Mouse (Mus musculus): ENCODE results near the gene Aqp2. TPM values are rescaled to one million over a fixed set of nuclear protein-coding genes. Genes with fewer than 3 reads are reported as not detected.
A peak's percentile ranks its signal among the peaks of the same experiment; 100 is the strongest.

Gene Aqp2
- polyA plus RNA-seq, 1 experiment from 2014 or later, result not detected

DNA sequence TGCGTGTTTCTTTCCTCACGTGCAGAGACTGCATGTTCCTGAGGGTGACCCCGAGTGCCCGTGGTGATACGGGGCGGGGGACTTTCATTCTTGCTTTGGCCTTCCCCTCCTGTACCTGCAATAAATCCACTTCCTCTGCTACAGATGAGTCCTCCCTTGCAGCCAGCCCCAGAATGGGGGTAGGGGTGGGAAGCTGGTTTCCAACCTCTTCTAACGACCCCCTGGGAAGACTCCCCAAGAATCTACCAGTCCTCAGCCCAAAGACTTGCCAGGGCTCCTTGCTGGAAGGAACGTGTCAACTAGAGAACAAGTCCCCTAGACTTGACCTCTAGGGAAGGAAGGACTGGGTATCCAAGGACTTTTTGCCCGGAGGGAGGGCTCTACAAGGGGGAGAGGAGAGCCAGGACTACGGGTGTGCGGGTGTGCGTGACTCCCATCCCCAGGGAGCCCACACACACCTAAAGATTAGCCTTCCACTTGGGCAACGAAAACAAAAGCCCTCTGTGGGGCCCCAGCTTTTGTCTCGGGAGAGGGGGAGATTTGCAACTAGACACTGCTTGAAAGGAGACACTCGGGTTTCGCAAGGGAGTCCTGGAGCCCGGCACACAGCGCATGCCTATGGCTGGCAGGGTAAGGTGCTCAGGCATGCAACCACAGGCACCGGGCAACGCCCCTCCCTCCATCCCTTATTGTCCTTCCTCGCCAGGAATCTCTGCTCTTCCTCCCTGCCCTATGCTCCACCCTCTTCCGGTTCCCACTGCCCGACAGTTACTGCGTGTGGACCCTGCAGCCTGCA lies 5.8 kb downstream of the Aqp2 start:
- peaks cover 95% of the 10 kb centered on the region for H3K27me3 ChIP-seq (replicated peaks; ENCODE audit: control insufficient read depth, insufficient read depth, low read length)
- peak overlapping the region; percentile 53 for H3K4me2 ChIP-seq
- ATAC-seq (replicated peaks; ENCODE audit: low FRiP score), result no peak
- peaks cover 5% of the 10 kb centered on the region; the same call in 1 of the 2 replicates for H3K4me1 ChIP-seq (replicated peaks; ENCODE audit: control insufficient read depth, insufficient read depth, low read length)
- DNase-seq (ENCODE audit: low spot score), result no peak
- H3K9ac ChIP-seq (ENCODE audit: low read depth, low read length), result no peak overlapping the region
- 0 out of 2 replicates have a peak overlapping the region, but pooled peaks have one; percentile 17 for H3K4me3 ChIP-seq (ENCODE audit: low read depth, low read length)
- WGBS, result 3% methylated on average over 24 of the region's 24 CpGs
- H3K36me3 ChIP-seq (ENCODE audit: control insufficient read depth, insufficient read depth, low read length), result no peaks in the 10 kb centered on the region
- H3K9me3 ChIP-seq (ENCODE audit: control insufficient read depth, low read length), result no peaks in the 10 kb centered on the region
- H3K27ac ChIP-seq (ENCODE audit: low read depth, low read length), result no peak overlapping the region

GRCm38 (mm10) chr15:99585741-99586140 lies 6.9 kb downstream of the Aqp2 start:
- 47% methylated on average over 6 of the region's 6 CpGs for WGBS
- ATAC-seq (replicated peaks; ENCODE audit: low FRiP score), result no peak
- H3K27me3 ChIP-seq (replicated peaks; ENCODE audit: control insufficient read depth, insufficient read depth, low read length), result peaks cover 97% of the 10 kb centered on the region
- no peak for DNase-seq (ENCODE audit: low spot score)
- H3K9me3 ChIP-seq (ENCODE audit: control insufficient read depth, low read length), result no peaks in the 10 kb centered on the region
- no peak overlapping the region for H3K4me2 ChIP-seq
- H3K9ac ChIP-seq (ENCODE audit: low read depth, low read length), result no peak overlapping the region
- H3K4me1 ChIP-seq (replicated peaks; ENCODE audit: control insufficient read depth, insufficient read depth, low read length), result peaks cover 5% of the 10 kb centered on the region
- no peak overlapping the region for H3K27ac ChIP-seq (ENCODE audit: low read depth, low read length)
- H3K4me3 ChIP-seq (ENCODE audit: low read depth, low read length), result no peak overlapping the region
- no peaks in the 10 kb centered on the region for H3K36me3 ChIP-seq (ENCODE audit: control insufficient read depth, insufficient read depth, low read length)

GRCm38 (mm10) chr15:99586525-99586924 lies 7.7 kb downstream of the Aqp2 start:
- Histone ChIP-seq H3K4me2 (no peak overlapping the region), H3K36me3 (ENCODE audit: control insufficient read depth, insufficient read depth, low read length) (no peaks in the 10 kb centered on the region), H3K4me3 (ENCODE audit: low read depth, low read length) (no peak overlapping the region), H3K4me1 (replicated peaks; ENCODE audit: control insufficient read depth, insufficient read depth, low read length) (peaks cover 5% of the 10 kb centered on the region), H3K27me3 (replicated peaks; ENCODE audit: control insufficient read depth, insufficient read depth, low read length) (peaks cover 97% of the 10 kb centered on the region), H3K27ac (ENCODE audit: low read depth, low read length) (no peak overlapping the region), H3K9ac (ENCODE audit: low read depth, low read length) (no peak overlapping the region), H3K9me3 (ENCODE audit: control insufficient read depth, low read length) (no peaks in the 10 kb centered on the region)
- no peak for ATAC-seq (replicated peaks; ENCODE audit: low FRiP score)
- DNase-seq (ENCODE audit: low spot score), result no peak
- WGBS, result 80% methylated on average over 3 of the region's 3 CpGs

DNA sequence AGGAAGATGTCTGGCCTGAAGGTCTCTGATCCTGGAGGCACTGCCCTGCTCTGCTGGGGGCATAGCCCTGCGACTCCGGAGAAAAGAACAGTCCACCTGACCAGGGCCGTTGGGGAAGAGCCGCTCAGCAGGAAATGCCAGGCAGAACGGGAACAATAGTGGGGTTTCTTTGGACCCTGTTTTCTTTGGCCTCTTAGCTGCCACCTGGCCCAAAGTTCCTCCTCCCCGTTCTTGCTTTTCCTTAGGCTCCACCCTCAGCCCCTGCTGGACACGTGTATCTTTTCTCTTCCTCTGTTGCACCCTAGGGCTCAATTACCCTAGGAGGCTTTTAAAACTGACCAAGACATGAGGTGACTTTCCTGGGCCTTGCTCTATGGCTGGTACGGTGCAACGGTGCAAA lies 10.4 kb downstream of the Aqp2 start:
- no peaks in the 10 kb centered on the region; the same call in 1 of the 2 replicates for H3K4me1 ChIP-seq (replicated peaks; ENCODE audit: control insufficient read depth, insufficient read depth, low read length)
- no peaks in the 10 kb centered on the region for H3K9me3 ChIP-seq (ENCODE audit: control insufficient read depth, low read length)
- H3K4me3 ChIP-seq (ENCODE audit: low read depth, low read length), result no peak overlapping the region
- H3K4me2 ChIP-seq, result no peak overlapping the region
- H3K36me3 ChIP-seq (ENCODE audit: control insufficient read depth, insufficient read depth, low read length), result no peaks in the 10 kb centered on the region
- H3K27me3 ChIP-seq (replicated peaks; ENCODE audit: control insufficient read depth, insufficient read depth, low read length), result peaks cover 100% of the 10 kb centered on the region
- ATAC-seq (replicated peaks; ENCODE audit: low FRiP score), result no peak
- no peak overlapping the region for H3K9ac ChIP-seq (ENCODE audit: low read depth, low read length)
- 7% methylated on average over 9 of the region's 9 CpGs for whole genome bisulfite sequencing
- H3K27ac ChIP-seq (ENCODE audit: low read depth, low read length), result no peak overlapping the region
- DNase-seq (ENCODE audit: low spot score), result no peak

- Histone ChIP-seq H3K27ac (ENCODE audit: low read depth, low read length) (no peak overlapping the region), H3K9me3 (ENCODE audit: control insufficient read depth, low read length) (no peaks in the 10 kb centered on the region), H3K4me3 (ENCODE audit: low read depth, low read length) (no peak overlapping the region), H3K9ac (ENCODE audit: low read depth, low read length) (no peak overlapping the region), H3K4me1 (replicated peaks; ENCODE audit: control insufficient read depth, insufficient read depth, low read length) (no peaks in the 10 kb centered on the region; the same call in 1 of the 2 replicates), H3K4me2 (no peak overlapping the region), H3K36me3 (ENCODE audit: control insufficient read depth, insufficient read depth, low read length) (no peaks in the 10 kb centered on the region), H3K27me3 (replicated peaks; ENCODE audit: control insufficient read depth, insufficient read depth, low read length) (peaks cover 100% of the 10 kb centered on the region)
- WGBS, result 14% methylated on average over 7 of the region's 7 CpGs
- no peak for DNase-seq (ENCODE audit: low spot score)
- ATAC-seq (replicated peaks; ENCODE audit: low FRiP score), result no peak
Measured at GRCm38 (mm10) chr15:99589704-99590103, 10.8 kb downstream of the Aqp2 start.

DNA sequence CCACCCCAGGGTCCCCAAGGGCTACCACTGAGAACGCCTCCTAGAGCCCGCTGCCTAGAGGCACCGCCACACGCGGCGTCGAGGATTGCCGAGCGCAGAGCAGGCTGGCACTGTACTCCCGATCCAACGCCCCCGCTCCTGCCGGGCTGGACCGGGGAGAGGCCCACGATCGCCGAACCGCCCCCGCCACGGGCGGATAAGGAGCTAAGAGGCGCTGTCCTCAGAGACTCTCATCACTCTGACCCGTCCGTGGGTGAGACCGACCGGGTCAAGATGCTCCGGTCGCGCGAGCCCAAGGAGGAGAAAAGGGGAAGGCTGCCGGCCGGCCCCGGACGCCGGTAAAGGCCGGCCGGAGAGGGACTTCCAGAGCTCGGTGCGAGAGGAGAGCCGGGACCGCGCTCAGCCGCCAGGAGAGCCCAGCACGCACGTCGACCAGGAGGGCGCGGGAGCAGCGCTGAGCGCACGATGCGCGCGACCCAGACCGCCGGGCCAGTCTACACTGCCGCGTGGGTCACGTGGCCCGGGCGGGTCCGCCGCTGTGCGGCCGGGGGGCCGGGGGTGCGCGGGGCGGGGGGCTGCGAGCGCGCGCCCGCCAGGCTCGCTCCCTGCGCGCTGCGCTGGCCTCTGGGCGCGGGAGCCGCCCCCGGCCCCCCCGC lies 11.7 kb downstream of the Aqp2 start, which contains the start of gene Aqp5:
Aqp5 (plus strand) TSS at position 354 of the 656 bp plus-strand sequence.
- Histone ChIP-seq H3K9me3 (ENCODE audit: control insufficient read depth, low read length) (no peaks in the 10 kb centered on the region), H3K27ac (ENCODE audit: low read depth, low read length) (no peak within 1 kb of the TSS), H3K9ac (ENCODE audit: low read depth, low read length) (no peak within 1 kb of the TSS), H3K27me3 (replicated peaks; ENCODE audit: control insufficient read depth, insufficient read depth, low read length) (peaks cover 99% of the 10 kb centered on the region), H3K4me2 (peak within 1 kb of the TSS; percentile 56), H3K36me3 (ENCODE audit: control insufficient read depth, insufficient read depth, low read length) (no peaks in the 10 kb centered on the region), H3K4me1 (replicated peaks; ENCODE audit: control insufficient read depth, insufficient read depth, low read length) (no peaks in the 10 kb centered on the region; the same call in 1 of the 2 replicates), H3K4me3 (ENCODE audit: low read depth, low read length) (peak within 1 kb of the TSS; percentile 43)
- ATAC-seq (replicated peaks; ENCODE audit: low FRiP score) (no peak), DNase-seq (ENCODE audit: low spot score) (no peak)
- 3% methylated on average over 51 of the region's 83 CpGs for WGBS

GRCm38 (mm10) chr15:99592177-99592576 lies 13.3 kb downstream of the Aqp2 start:
- H3K27me3 ChIP-seq (replicated peaks; ENCODE audit: control insufficient read depth, insufficient read depth, low read length), result peaks cover 90% of the 10 kb centered on the region
- WGBS, result 76% methylated on average over 8 of the region's 8 CpGs
- no peak overlapping the region for H3K4me2 ChIP-seq
- H3K4me1 ChIP-seq (replicated peaks; ENCODE audit: control insufficient read depth, insufficient read depth, low read length), result no peaks in the 10 kb centered on the region; the same call in 1 of the 2 replicates
- no peak overlapping the region for H3K27ac ChIP-seq (ENCODE audit: low read depth, low read length)
- no peaks in the 10 kb centered on the region for H3K36me3 ChIP-seq (ENCODE audit: control insufficient read depth, insufficient read depth, low read length)
- no peak for ATAC-seq (replicated peaks; ENCODE audit: low FRiP score)
- no peak overlapping the region for H3K4me3 ChIP-seq (ENCODE audit: low read depth, low read length)
- H3K9ac ChIP-seq (ENCODE audit: low read depth, low read length), result no peak overlapping the region
- H3K9me3 ChIP-seq (ENCODE audit: control insufficient read depth, low read length), result no peaks in the 10 kb centered on the region
- no peak for DNase-seq (ENCODE audit: low spot score)

- H3K4me3 ChIP-seq (ENCODE audit: low read depth, low read length), result no peak overlapping the region
- ATAC-seq (replicated peaks; ENCODE audit: low FRiP score), result no peak
- H3K4me1 ChIP-seq (replicated peaks; ENCODE audit: control insufficient read depth, insufficient read depth, low read length), result no peaks in the 10 kb centered on the region; the same call in 1 of the 2 replicates
- WGBS, result 74% methylated on average over 5 of the region's 5 CpGs
- no peak for DNase-seq (ENCODE audit: low spot score)
- no peak overlapping the region for H3K4me2 ChIP-seq
- H3K27ac ChIP-seq (ENCODE audit: low read depth, low read length), result no peak overlapping the region
- no peak overlapping the region for H3K9ac ChIP-seq (ENCODE audit: low read depth, low read length)
- peaks cover 90% of the 10 kb centered on the region for H3K27me3 ChIP-seq (replicated peaks; ENCODE audit: control insufficient read depth, insufficient read depth, low read length)
- no peaks in the 10 kb centered on the region for H3K36me3 ChIP-seq (ENCODE audit: control insufficient read depth, insufficient read depth, low read length)
- no peaks in the 10 kb centered on the region for H3K9me3 ChIP-seq (ENCODE audit: control insufficient read depth, low read length)
Measured at GRCm38 (mm10) chr15:99592877-99593276, 14.0 kb downstream of the Aqp2 start.
